Comparison of ENCODE assay signal across 21 mouse cellular contexts in genomic region chr8:119765311-119765710, GRCm38 (mm10). TPM values are rescaled to one million over a fixed set of nuclear protein-coding genes. Genes with fewer than 3 reads are reported as not detected.
DNase-seq lines count a peak whose midpoint lies in the region; ATAC-seq and TF ChIP-seq lines count a peak whose summit lies in the region.
"Had no signal": no experiment of that assay in that cellular context is flagged by ENCODE, and none has a peak within 500 bp of the region (broad histone marks: within the 10 kb centered on the region; RNA-seq: fewer than 3 reads in every experiment).

No protein-coding gene starts in this region.

- H3K27ac ChIP-seq in limb, embryonic 12.5 days, result no peak overlapping the region
- no peak overlapping the region for H3K27ac ChIP-seq in limb, embryonic 10.5 days
- H3K27ac ChIP-seq in MEL (ENCODE audit: control insufficient read depth, low read depth, low read length), result peak overlapping the region; percentile 66
- H3K27ac ChIP-seq in liver, embryonic 15.5 days (replicated peaks), result no peak overlapping the region
- H3K27ac ChIP-seq: embryonic facial prominence, embryonic 12.5 days; embryonic facial prominence, embryonic 15.5 days; forebrain, embryonic 12.5 days; hindbrain, embryonic 12.5 days; hindbrain, embryonic 15.5 days had no signal

- WGBS in limb, embryonic 12.5 days, result 85% methylated on average over 10 of the region's 10 CpGs
- WGBS in limb, embryonic 10.5 days, result 85% methylated on average over 10 of the region's 10 CpGs
- WGBS in liver, embryonic 15.5 days (ENCODE audit: insufficient replicate concordance), result 74% methylated on average over 10 of the region's 10 CpGs

- TF ChIP-seq EP300 in MEL (IDR thresholded peaks at IDR 0.05; ENCODE audit: low read depth in 1 of 2, low read length in 2 of 2), result no peak

- H3K79me2 ChIP-seq in MEL (ENCODE audit: control insufficient read depth, insufficient read depth, low read length, poor library complexity), result no peaks in the 10 kb centered on the region; the same call in 1 of the 2 replicates

- H3K9me3 ChIP-seq in limb, embryonic 12.5 days, result no peaks in the 10 kb centered on the region
- no peaks in the 10 kb centered on the region for H3K9me3 ChIP-seq in limb, embryonic 10.5 days (replicated peaks)
- H3K9me3 ChIP-seq in E14TG2a.4 (ENCODE audit: low read length), result no peaks in the 10 kb centered on the region
- no peaks in the 10 kb centered on the region for H3K9me3 ChIP-seq in MEL (replicated peaks; ENCODE audit: insufficient read depth, low read length)
- H3K9me3 ChIP-seq in liver, embryonic 15.5 days (replicated peaks), result no peaks in the 10 kb centered on the region
- H3K9me3 ChIP-seq: embryonic facial prominence, embryonic 12.5 days; embryonic facial prominence, embryonic 15.5 days; forebrain, embryonic 12.5 days; hindbrain, embryonic 12.5 days; hindbrain, embryonic 15.5 days had no signal

- H3K4me3 ChIP-seq in limb, embryonic 12.5 days (replicated peaks), result no peak overlapping the region
- H3K4me3 ChIP-seq in limb, embryonic 10.5 days, result no peak overlapping the region
- H3K4me3 ChIP-seq in E14TG2a.4 (replicated peaks; ENCODE audit: low read length), result peak overlapping the region; percentile 54; the same call in 1 of the 2 replicates
- H3K4me3 ChIP-seq in MEL (ENCODE audit: control insufficient read depth in 1 of 2, insufficient read depth in 1 of 2, low read depth in 2 of 2, low read length in 2 of 2), result peak overlapping the region in 1 of 2 experiments; percentile 41; a peak in 1 of 4 replicates
- H3K4me3 ChIP-seq in liver, embryonic 15.5 days (replicated peaks), result no peak overlapping the region
- H3K4me3 ChIP-seq: embryonic facial prominence, embryonic 12.5 days; embryonic facial prominence, embryonic 15.5 days; forebrain, embryonic 12.5 days; hindbrain, embryonic 12.5 days; hindbrain, embryonic 15.5 days had no signal

- H3K36me3 ChIP-seq in limb, embryonic 12.5 days, result peaks cover 36% of the 10 kb centered on the region
- H3K36me3 ChIP-seq in limb, embryonic 10.5 days, result peaks cover 26% of the 10 kb centered on the region
- H3K36me3 ChIP-seq in E14TG2a.4 (ENCODE audit: insufficient read depth, low read length) (peaks cover 13% of the 10 kb centered on the region; the same call in 1 of the 2 replicates), MEL (ENCODE audit: control insufficient read depth in 1 of 2, insufficient read depth in 2 of 2, low read length in 2 of 2) (peaks cover 0 to 12% of the 10 kb centered on the region in 2 experiments; a peak in 2 of 4 replicates)
- no peaks in the 10 kb centered on the region; the same call in 1 of the 2 replicates for H3K36me3 ChIP-seq in liver, embryonic 15.5 days (replicated peaks)

- no peak for TF ChIP-seq CTCF in E14TG2a.4 (conservative IDR thresholded peaks at IDR 0.05; ENCODE audit: low read length)
- no peak for TF ChIP-seq CTCF in MEL (IDR thresholded peaks at IDR 0.05 in 2 of 3, conservative IDR thresholded peaks at IDR 0.05 in 1 of 3; ENCODE audit: control insufficient read depth in 1 of 3, insufficient read depth in 1 of 3, low read depth in 2 of 3, low read length in 3 of 3, poor library complexity in 1 of 3, severe bottlenecking in 1 of 3)

- no peaks in the 10 kb centered on the region for H3K4me1 ChIP-seq in limb, embryonic 12.5 days (replicated peaks)
- 0 out of 2 replicates have a peak, but pooled peaks cover 7% of the 10 kb centered on the region for H3K4me1 ChIP-seq in limb, embryonic 10.5 days
- H3K4me1 ChIP-seq in E14TG2a.4 (replicated peaks; ENCODE audit: low read depth, low read length), result peaks cover 16% of the 10 kb centered on the region
- peaks cover 14 to 41% of the 10 kb centered on the region in 2 experiments for H3K4me1 ChIP-seq in MEL (ENCODE audit: control insufficient read depth in 1 of 2, insufficient read depth in 2 of 2, low read length in 2 of 2)
- peaks cover 21% of the 10 kb centered on the region for H3K4me1 ChIP-seq in liver, embryonic 15.5 days (replicated peaks)
- H3K4me1 ChIP-seq: embryonic facial prominence, embryonic 12.5 days; embryonic facial prominence, embryonic 15.5 days; hindbrain, embryonic 12.5 days; hindbrain, embryonic 15.5 days had no signal

- no peak for DNase-seq in limb, embryonic 10.5 days (ENCODE audit: low spot score)
- DNase-seq in MEL (ENCODE audit: low read depth, low spot score), result no peak
- no peak for DNase-seq in heart, adult 11 months
- DNase-seq: adrenal gland, postnatal 10 days; adrenal gland, postnatal 36 days; cerebellum, adult 2 months; cerebellum, adult 9-11 months; cerebellum, postnatal 25 days; gastrocnemius, postnatal 10 days; gastrocnemius, postnatal 36 days had no signal

- no peaks in the 10 kb centered on the region for H3K27me3 ChIP-seq in limb, embryonic 12.5 days
- no peaks in the 10 kb centered on the region for H3K27me3 ChIP-seq in limb, embryonic 10.5 days (ENCODE audit: low read depth, poor library complexity, severe bottlenecking)
- H3K27me3 ChIP-seq in E14TG2a.4 (ENCODE audit: insufficient read depth, low read length) (peaks cover 21% of the 10 kb centered on the region), MEL (ENCODE audit: control insufficient read depth in 1 of 2, insufficient read depth in 2 of 2, low read length in 2 of 2) (no peaks in the 10 kb centered on the region)
- H3K27me3 ChIP-seq in liver, embryonic 15.5 days, result no peaks in the 10 kb centered on the region
- H3K27me3 ChIP-seq: embryonic facial prominence, embryonic 12.5 days; embryonic facial prominence, embryonic 15.5 days; forebrain, embryonic 12.5 days; hindbrain, embryonic 12.5 days; hindbrain, embryonic 15.5 days; Patski had no signal

- TF ChIP-seq POLR2A in MEL (IDR thresholded peaks at IDR 0.05; ENCODE audit: control insufficient read depth in 1 of 2, insufficient read depth in 1 of 2, low read depth in 1 of 2, low read length in 2 of 2, poor library complexity in 1 of 2), result no peak

- no peak for ATAC-seq in limb, embryonic 12.5 days (ENCODE audit: insufficient number of reproducible peaks, insufficient read depth, low FRiP score, low TSS enrichment, low read depth)
- ATAC-seq in liver, embryonic 15.5 days (ENCODE audit: insufficient read depth), result no peak
- ATAC-seq: CD4-positive, CD25-positive, alpha-beta regulatory T cell, adult 4 months; forebrain, embryonic 16.5 days; Patski had no signal

- no peak overlapping the region for H3K4me2 ChIP-seq in limb, embryonic 12.5 days
- peak overlapping the region; percentile 51; the same call in 1 of the 2 replicates for H3K4me2 ChIP-seq in liver, embryonic 15.5 days
- H3K4me2 ChIP-seq: embryonic facial prominence, embryonic 12.5 days; embryonic facial prominence, embryonic 15.5 days; forebrain, embryonic 12.5 days; hindbrain, embryonic 12.5 days; hindbrain, embryonic 15.5 days had no signal

- TF ChIP-seq RAD21 in MEL (IDR thresholded peaks at IDR 0.05; ENCODE audit: low read depth, low read length), result no peak

- H3K9ac ChIP-seq in limb, embryonic 12.5 days (replicated peaks), result 0 out of 2 replicates have a peak overlapping the region, but pooled peaks have one; percentile 2
- H3K9ac ChIP-seq in MEL (ENCODE audit: control insufficient read depth, low read depth, low read length, poor library complexity, severe bottlenecking), result peak overlapping the region; percentile 70
- H3K9ac ChIP-seq in liver, embryonic 15.5 days, result no peak overlapping the region
- H3K9ac ChIP-seq: embryonic facial prominence, embryonic 12.5 days; embryonic facial prominence, embryonic 15.5 days; forebrain, embryonic 12.5 days; hindbrain, embryonic 12.5 days; hindbrain, embryonic 15.5 days had no signal

TF ChIP-seq in MEL, 35 proteins besides CTCF, POLR2A, EP300 and RAD21:
- TF ChIP-seq POLR2AphosphoS5 (IDR thresholded peaks at IDR 0.05; ENCODE audit: borderline replicate concordance, low read depth, low read length), result no peak
- no peak for TF ChIP-seq CHD1 (IDR thresholded peaks at IDR 0.05; ENCODE audit: low read depth, low read length)
- TF ChIP-seq MAX (IDR thresholded peaks at IDR 0.05; ENCODE audit: low read length), result peak; percentile 55; the same call in 1 of the 2 replicates
TF ChIP-seq in MEL: peak in this region for 1.

RNA-seq across cellular contexts. Expression of gene Tldc1, which starts 12.9 kb away (rescaled TPM):
- 10.3 and 11.6 TPM in 2 replicates for polyA plus RNA-seq in limb, embryonic 12.5 days (2016; fragmentation: Nextera tagmentation; extraction: Ambion mirVana)
- 13.1 and 14.6 TPM in 2 replicates for polyA plus RNA-seq in limb, embryonic 10.5 days (2016; fragmentation: Nextera tagmentation; extraction: Ambion mirVana)
- total RNA-seq in MEL (2012; rRNA removed), result 13.4 and 16.4 TPM in 2 replicates
- 10 to 100 TPM in 1 of 2 experiments, not detected in 1; 16.1 TPM for polyA plus RNA-seq in MEL (2012; ENCODE audit: insufficient read depth in 1 of 2, insufficient read length in 2 of 2, low read depth in 1 of 2, low replicate concordance in 2 of 2, missing spikeins in 1 of 2)
- 4.1 and 4.6 TPM in 2 replicates for polyA plus RNA-seq in liver, embryonic 15.5 days (2015; fragmentation: Nextera tagmentation; extraction: Ambion mirVana)
